Mouse (Mus musculus) liver, postnatal 0 days (tissue): ENCODE data around the gene Susd2. TPM values are rescaled to one million over a fixed set of nuclear protein-coding genes. Genes with fewer than 3 reads are reported as not detected.

ENCODE experiments used
- ATAC-seq: fragments of 200-750 bp; cut with Nextera tagmentation; 2 replicates; pipeline ENCODE4 v1.8.0; 2017; ENCODE audit warnings: mild to moderate bottlenecking, moderate library complexity
- DNase-seq: peaks from one replicate; pipeline ENCODE4 v3.0.0-alpha.2; 2016
- H3K27ac ChIP-seq: fragments of 300-500 bp; sonication (generic); 2 replicates; pipeline ENCODE4 v1.5.1; 2014; ENCODE audit warnings: antibody characterized with exemption, moderate library complexity, mild to moderate bottlenecking, low read depth
- H3K27me3 ChIP-seq: fragments of 300-500 bp; sonication (generic); 2 replicates; pipeline ENCODE4 v1.6.1; 2014; ENCODE audit warnings: low read length, control low read depth, mixed read lengths; ENCODE audit not compliant: insufficient read depth
- H3K36me3 ChIP-seq: fragments of 300-500 bp; sonication (generic); replicated peaks from 2 replicates; pipeline ENCODE4 v1.6.1; 2014; ENCODE audit warnings: mild to moderate bottlenecking, control low read depth, low read length, moderate library complexity, mixed read lengths; ENCODE audit not compliant: insufficient read depth
- H3K4me1 ChIP-seq: fragments of 300-500 bp; sonication (generic); 2 replicates; pipeline ENCODE4 v1.6.1; 2014; ENCODE audit warnings: antibody characterized with exemption, mild to moderate bottlenecking, control low read depth; ENCODE audit not compliant: insufficient read depth
- H3K4me2 ChIP-seq: fragments of 300-500 bp; sonication (generic); 2 replicates; pipeline ENCODE4 v1.6.1; 2014; ENCODE audit warnings: low read depth, mild to moderate bottlenecking, low read length, moderate library complexity, mixed read lengths
- H3K4me3 ChIP-seq: fragments of 300-500 bp; sonication (generic); 2 replicates; pipeline ENCODE4 v1.5.1; 2014; ENCODE audit warnings: low read depth, low read length
- H3K9ac ChIP-seq: fragments of 300-500 bp; sonication (generic); replicated peaks from 2 replicates; pipeline ENCODE4 v1.6.1; 2014; ENCODE audit warnings: mild to moderate bottlenecking, moderate library complexity
- H3K9me3 ChIP-seq: fragments of 300-500 bp; sonication (generic); 2 replicates; pipeline ENCODE4 v1.6.1; 2016; ENCODE audit warnings: mild to moderate bottlenecking, control low read depth, low read length, mixed read lengths
- CTCF ChIP-seq: sonication (generic); IDR thresholded peaks from 2 replicates; pipeline ENCODE4 v1.5.1; 2016; ENCODE audit warnings: antibody characterized with exemption, low read depth
- EP300 ChIP-seq: IDR thresholded peaks from 2 replicates; pipeline ENCODE4 v1.6.1; 2016; ENCODE audit warnings: antibody characterized with exemption, low read depth, mild to moderate bottlenecking
- WGBS: fragments of 180-500 bp; shearing (Covaris S2); extraction: QIAGEN DNeasy Blood & Tissue Kit; methylation state at CpG from one replicate; pipeline ENCODE4 v1.1.7; 2014; ENCODE audit not compliant: insufficient replicate concordance; 5-methylcytosine and 5-hydroxymethylcytosine counted together
- polyA plus RNA-seq: library from polyadenylated mRNA; unstranded; fragments of >200 nt; fragmentation: Nextera tagmentation; extraction: Ambion mirVana; gene quantifications from 2 replicates; pipeline ENCODE4 v1.2.1, GENCODE M21; 2015

Gene Susd2
- polyA plus RNA-seq, 1 experiment from 2014 or later: 1.6 TPM

DNA sequence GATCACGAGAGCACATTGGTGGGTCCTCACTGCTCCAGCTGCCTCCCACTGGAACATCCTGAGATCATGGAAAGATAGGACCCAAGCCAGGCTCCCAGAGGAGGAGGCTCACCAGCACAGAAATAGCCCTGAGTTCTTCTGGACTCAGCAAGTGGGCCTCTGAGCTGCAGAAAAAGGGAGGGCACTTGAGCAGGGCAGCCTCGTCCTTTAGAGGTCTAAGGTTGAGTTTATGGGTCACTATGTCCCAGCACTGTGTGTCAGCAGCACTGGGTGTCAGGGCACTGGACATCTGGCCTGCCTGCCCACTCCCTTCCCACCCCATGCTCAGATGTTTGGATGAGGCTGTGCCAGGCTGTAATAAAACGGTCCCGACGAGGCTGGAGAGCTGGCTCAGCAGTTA lies 55.5 kb downstream of the Susd2 start:
- H3K36me3 ChIP-seq: no peaks in the 10 kb centered on the region
- 65% methylated on average over 5 of the region's 5 CpGs for WGBS
- no peak overlapping the region for H3K9ac ChIP-seq
- no peak for TF ChIP-seq EP300
- TF ChIP-seq CTCF: no peak
- H3K4me2 ChIP-seq: no peak overlapping the region
- no peak overlapping the region for H3K4me3 ChIP-seq
- H3K27ac ChIP-seq: no peak overlapping the region
- ATAC-seq (no peak), DNase-seq (no peak)
- no peaks in the 10 kb centered on the region for H3K27me3 ChIP-seq
- peaks cover 6% of the 10 kb centered on the region; the same call in 1 of the 2 replicates for H3K4me1 ChIP-seq
- no peaks in the 10 kb centered on the region for H3K9me3 ChIP-seq

DNA sequence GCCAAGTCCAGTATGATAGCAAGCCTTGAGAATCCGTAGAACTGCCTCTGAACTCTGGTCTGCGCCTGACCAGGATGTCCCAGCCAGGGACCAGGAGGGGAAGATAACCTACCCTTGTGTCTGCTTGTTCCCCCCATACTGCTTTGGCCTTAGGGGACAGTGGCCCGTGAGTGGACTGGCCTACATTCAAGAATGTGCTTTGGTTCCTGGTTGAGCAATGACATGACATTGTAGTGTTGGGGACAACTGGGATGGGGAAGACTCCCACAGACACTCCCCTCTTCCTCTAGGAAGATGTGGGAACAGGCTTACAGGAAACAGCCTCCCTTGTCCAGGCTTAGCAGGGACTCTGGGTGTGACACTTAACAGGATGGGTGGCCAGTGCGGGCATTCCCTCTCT lies 56.0 kb downstream of the Susd2 start:
- no peak for TF ChIP-seq EP300
- TF ChIP-seq CTCF: no peak
- H3K4me1 ChIP-seq: peaks cover 6% of the 10 kb centered on the region; the same call in 1 of the 2 replicates
- H3K9me3 ChIP-seq: no peaks in the 10 kb centered on the region
- WGBS: 73% methylated on average over 4 of the region's 4 CpGs
- no peak for DNase-seq
- no peaks in the 10 kb centered on the region for H3K27me3 ChIP-seq
- no peak overlapping the region for H3K4me3 ChIP-seq
- no peak overlapping the region for H3K4me2 ChIP-seq
- H3K27ac ChIP-seq: no peak overlapping the region
- H3K36me3 ChIP-seq: no peaks in the 10 kb centered on the region
- no peak for ATAC-seq
- H3K9ac ChIP-seq: no peak overlapping the region

Other genes with a start within 250 kb of the Susd2 start
- 84.2 and 103 TPM in 2 replicates for gene Upb1, start 242.9 kb downstream of the Susd2 start, polyA plus RNA-seq
- gene Snrpd3, start 126.5 kb downstream of the Susd2 start, polyA plus RNA-seq: 51.9 and 58.8 TPM in 2 replicates
- 45.2 and 45.6 TPM in 2 replicates for gene Gucd1, start 126.0 kb downstream of the Susd2 start, polyA plus RNA-seq
- 0.05 and 0.06 TPM in 2 replicates for gene Lrrc75b, start 83.7 kb downstream of the Susd2 start, polyA plus RNA-seq
- 27.4 and 28.6 TPM in 2 replicates for gene Ggt1, start 82.4 kb downstream of the Susd2 start, polyA plus RNA-seq
- gene Ggt5, start 54.7 kb downstream of the Susd2 start, polyA plus RNA-seq: 0.81 and 1.4 TPM in 2 replicates
- gene Cabin1, start 120.3 kb upstream of the Susd2 start, polyA plus RNA-seq: 8.2 and 9.1 TPM in 2 replicates
- gene Ddt, start 129.4 kb upstream of the Susd2 start, polyA plus RNA-seq: 739 and 838 TPM in 2 replicates
- gene Gm20441, start 136.9 kb upstream of the Susd2 start, polyA plus RNA-seq: 0.24 TPM in 1 of 2 replicates, not detected in the other
- 32.6 and 39.3 TPM in 2 replicates for gene Gstt3, start 137.4 kb upstream of the Susd2 start, polyA plus RNA-seq
- 77.5 and 78.5 TPM in 2 replicates for gene Gstt1, start 154.6 kb upstream of the Susd2 start, polyA plus RNA-seq
- gene Gstt4, start 178.5 kb upstream of the Susd2 start, polyA plus RNA-seq: not detected in 2 replicates
- 148 and 175 TPM in 2 replicates for gene Gstt2, start 193.4 kb upstream of the Susd2 start, polyA plus RNA-seq
- 1,043 and 1,160 TPM in 2 replicates for gene Mif, start 216.2 kb upstream of the Susd2 start, polyA plus RNA-seq
- gene Derl3, start 249.4 kb upstream of the Susd2 start, polyA plus RNA-seq: 0.52 and 0.95 TPM in 2 replicates